Mouse (Mus musculus): ENCODE data around the gene St13. TPM values are rescaled to one million over a fixed set of nuclear protein-coding genes. Genes with fewer than 3 reads are reported as not detected.
"Not testable (repeated sequence)": the region's sequence is repeated elsewhere in the genome, so short reads cannot be mapped to it uniquely, and the experiment has no call there.

Gene St13
- polyA plus RNA-seq, 1 experiment from 2014 or later = 121 TPM

DNA sequence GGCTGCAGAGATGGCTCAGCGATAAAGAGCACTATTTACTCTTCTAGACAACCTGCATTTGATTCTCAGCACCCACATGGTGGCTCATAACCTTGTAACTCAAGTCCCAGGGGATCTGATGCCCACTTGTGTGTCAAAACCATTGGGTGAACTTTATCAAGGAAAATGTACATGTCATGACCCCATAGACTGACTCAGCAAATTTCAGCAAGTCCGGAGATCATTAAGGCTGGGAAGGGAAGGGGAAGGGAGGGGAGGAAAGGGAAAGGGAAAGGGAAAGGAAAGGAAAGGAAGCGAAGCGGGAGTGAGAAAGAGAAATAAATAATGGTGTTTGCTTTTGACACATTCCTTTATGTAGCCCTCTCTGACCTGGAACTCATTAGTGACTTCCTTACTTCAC lies 18.2 kb upstream of the St13 start:
- Histone ChIP-seq H3K27ac (ENCODE audit: low read length) (no peak overlapping the region), H3K4me2 (ENCODE audit: low read depth, low read length) (no peak overlapping the region), H3K9me3 (replicated peaks; ENCODE audit: control insufficient read depth, low read length) (no peaks in the 10 kb centered on the region), H3K4me3 (ENCODE audit: low read length) (no peak overlapping the region), H3K27me3 (ENCODE audit: control insufficient read depth, insufficient read depth, low read length) (no peaks in the 10 kb centered on the region), H3K9ac (ENCODE audit: low read length) (no peak overlapping the region), H3K36me3 (ENCODE audit: control insufficient read depth, insufficient read depth) (no peaks in the 10 kb centered on the region), H3K4me1 (ENCODE audit: control insufficient read depth, insufficient read depth, low read length) (peaks cover 4% of the 10 kb centered on the region)
- 77% methylated on average over 4 of the region's 4 CpGs for WGBS
- ATAC-seq (replicated peaks; ENCODE audit: extremely low read depth, insufficient read depth, low FRiP score) = no peak

DNA sequence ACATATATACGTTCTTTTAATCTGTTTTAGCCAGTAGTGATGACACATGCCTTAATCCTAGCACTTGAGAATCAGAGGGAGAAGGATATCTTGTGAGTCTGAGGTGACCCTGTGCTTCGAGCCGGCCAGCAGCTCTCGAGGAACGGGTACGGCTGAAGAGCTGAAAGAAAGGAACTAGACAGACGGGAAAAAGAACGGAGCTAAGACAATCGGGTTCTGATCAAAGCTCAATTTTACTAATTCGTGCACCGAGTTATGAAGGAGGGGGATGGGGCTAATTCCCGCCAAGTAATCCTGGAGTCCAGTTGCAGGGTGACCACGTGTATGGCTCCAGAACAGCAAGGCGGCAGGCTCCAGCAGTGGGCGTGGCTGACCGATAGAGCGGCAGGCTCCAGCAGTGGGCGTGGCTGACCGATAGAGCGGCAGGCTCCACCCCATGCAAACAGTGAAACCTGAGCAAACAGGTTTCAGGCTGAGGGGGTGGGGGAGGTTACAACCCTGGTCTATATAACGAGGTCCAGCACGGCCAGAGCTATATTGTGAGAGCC lies 17.0 kb upstream of the St13 start:
- WGBS = 3% methylated on average over 22 of the region's 22 CpGs
- H3K27me3 ChIP-seq (ENCODE audit: control insufficient read depth, insufficient read depth, low read length); H3K27ac ChIP-seq (ENCODE audit: low read length); H3K36me3 ChIP-seq (ENCODE audit: control insufficient read depth, insufficient read depth); H3K4me1 ChIP-seq (ENCODE audit: control insufficient read depth, insufficient read depth, low read length); H3K9me3 ChIP-seq (replicated peaks; ENCODE audit: control insufficient read depth, low read length): not testable (repeated sequence)
- peak overlapping the region; percentile 75 for H3K4me2 ChIP-seq (ENCODE audit: low read depth, low read length)
- peak; percentile 83 for ATAC-seq (replicated peaks; ENCODE audit: extremely low read depth, insufficient read depth, low FRiP score)
- H3K4me3 ChIP-seq (ENCODE audit: low read length) = peak overlapping the region; percentile 46
- H3K9ac ChIP-seq (ENCODE audit: low read length) = peak overlapping the region; percentile 52

DNA sequence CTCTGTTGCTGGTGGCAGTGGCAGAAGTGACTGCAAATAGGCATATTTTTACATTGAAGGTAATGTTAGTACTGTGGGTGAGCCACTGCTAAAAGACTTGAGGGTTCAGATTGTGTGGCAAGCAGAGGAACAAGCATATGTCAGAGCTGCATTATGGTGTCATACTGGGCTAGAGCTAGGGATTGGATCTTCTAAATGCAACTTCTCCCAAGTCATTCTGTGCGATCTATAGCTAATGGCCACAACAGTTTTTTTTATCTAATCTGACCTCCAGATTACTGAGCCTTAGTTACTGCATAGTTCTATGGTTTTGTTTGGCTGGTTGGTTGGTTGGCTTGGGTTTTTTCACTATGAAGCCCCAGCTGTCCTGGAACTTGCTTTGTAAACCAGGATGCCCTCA lies 8.3 kb upstream of the St13 start, which contains the start of gene Dnajb7:
Gene Dnajb7 (minus strand): TSS at position 101 of the 400 bp plus-strand sequence.
- 94% methylated on average over 1 of the region's 1 CpGs for WGBS
- no peak within 1 kb of the TSS for H3K4me3 ChIP-seq (ENCODE audit: low read length)
- no peaks in the 10 kb centered on the region for H3K36me3 ChIP-seq (ENCODE audit: control insufficient read depth, insufficient read depth)
- no peaks in the 10 kb centered on the region for H3K4me1 ChIP-seq (ENCODE audit: control insufficient read depth, insufficient read depth, low read length)
- H3K27ac ChIP-seq (ENCODE audit: low read length) = no peak within 1 kb of the TSS
- H3K27me3 ChIP-seq (ENCODE audit: control insufficient read depth, insufficient read depth, low read length) = no peaks in the 10 kb centered on the region
- H3K9me3 ChIP-seq (replicated peaks; ENCODE audit: control insufficient read depth, low read length) = no peaks in the 10 kb centered on the region
- H3K4me2 ChIP-seq (ENCODE audit: low read depth, low read length) = no peak within 1 kb of the TSS
- no peak for ATAC-seq (replicated peaks; ENCODE audit: extremely low read depth, insufficient read depth, low FRiP score)
- no peak within 1 kb of the TSS for H3K9ac ChIP-seq (ENCODE audit: low read length)

DNA sequence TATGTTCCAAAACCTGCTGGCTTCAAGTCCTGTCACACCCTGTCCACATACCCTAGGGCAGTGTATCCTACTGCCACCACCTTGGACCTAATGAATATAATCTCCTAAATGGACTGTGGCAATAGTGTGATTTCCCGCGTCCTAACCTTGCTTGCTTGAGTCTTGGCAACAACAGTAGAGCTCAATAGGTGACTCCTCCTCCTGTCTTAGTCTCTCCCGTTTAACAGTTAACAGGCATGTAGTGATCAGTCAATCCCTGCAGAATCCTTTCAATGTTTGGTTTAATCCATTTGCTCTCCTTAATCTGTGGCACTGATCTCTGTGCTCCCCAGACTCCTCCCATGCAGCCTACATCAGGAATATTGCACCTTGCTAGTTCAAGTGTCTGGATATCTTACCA lies 5.1 kb upstream of the St13 start:
- WGBS = 90% methylated on average over 3 of the region's 3 CpGs
- Histone ChIP-seq H3K4me2 (ENCODE audit: low read depth, low read length) (no peak overlapping the region), H3K4me1 (ENCODE audit: control insufficient read depth, insufficient read depth, low read length) (peaks cover 6% of the 10 kb centered on the region), H3K27me3 (ENCODE audit: control insufficient read depth, insufficient read depth, low read length) (no peaks in the 10 kb centered on the region), H3K9ac (ENCODE audit: low read length) (no peak overlapping the region), H3K4me3 (ENCODE audit: low read length) (no peak overlapping the region), H3K27ac (ENCODE audit: low read length) (no peak overlapping the region), H3K9me3 (replicated peaks; ENCODE audit: control insufficient read depth, low read length) (no peaks in the 10 kb centered on the region), H3K36me3 (ENCODE audit: control insufficient read depth, insufficient read depth) (no peaks in the 10 kb centered on the region)
- no peak for ATAC-seq (replicated peaks; ENCODE audit: extremely low read depth, insufficient read depth, low FRiP score)

DNA sequence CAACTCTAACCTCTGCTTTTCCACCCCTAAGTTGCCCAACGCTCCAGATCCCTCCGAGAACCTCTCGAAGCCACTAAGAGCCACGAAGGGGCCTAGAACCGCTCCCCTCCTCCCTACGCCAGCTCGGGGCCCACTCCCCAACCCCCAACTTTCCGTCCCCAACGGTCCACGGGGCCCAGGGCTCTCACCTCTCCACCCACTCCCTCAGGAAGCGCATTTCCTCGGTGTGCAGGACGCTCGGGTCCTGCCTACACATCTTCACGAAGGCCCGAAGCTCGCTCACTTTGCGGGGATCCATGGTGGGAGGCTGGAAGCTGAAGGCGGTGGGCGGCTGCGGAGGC lies 610 bp downstream of the St13 start:
- Histone ChIP-seq H3K4me2 (ENCODE audit: low read depth, low read length) (peak overlapping the region; percentile 82), H3K9ac (ENCODE audit: low read length) (peak overlapping the region; percentile 96), H3K9me3 (replicated peaks; ENCODE audit: control insufficient read depth, low read length) (no peaks in the 10 kb centered on the region), H3K27ac (ENCODE audit: low read length) (peak overlapping the region; percentile 97), H3K27me3 (ENCODE audit: control insufficient read depth, insufficient read depth, low read length) (no peaks in the 10 kb centered on the region), H3K36me3 (ENCODE audit: control insufficient read depth, insufficient read depth) (no peaks in the 10 kb centered on the region), H3K4me1 (ENCODE audit: control insufficient read depth, insufficient read depth, low read length) (peaks cover 15% of the 10 kb centered on the region), H3K4me3 (ENCODE audit: low read length) (peak overlapping the region; percentile 96)
- WGBS = under 1% methylated on average over 21 of the region's 21 CpGs
- no peak for ATAC-seq (replicated peaks; ENCODE audit: extremely low read depth, insufficient read depth, low FRiP score)

DNA sequence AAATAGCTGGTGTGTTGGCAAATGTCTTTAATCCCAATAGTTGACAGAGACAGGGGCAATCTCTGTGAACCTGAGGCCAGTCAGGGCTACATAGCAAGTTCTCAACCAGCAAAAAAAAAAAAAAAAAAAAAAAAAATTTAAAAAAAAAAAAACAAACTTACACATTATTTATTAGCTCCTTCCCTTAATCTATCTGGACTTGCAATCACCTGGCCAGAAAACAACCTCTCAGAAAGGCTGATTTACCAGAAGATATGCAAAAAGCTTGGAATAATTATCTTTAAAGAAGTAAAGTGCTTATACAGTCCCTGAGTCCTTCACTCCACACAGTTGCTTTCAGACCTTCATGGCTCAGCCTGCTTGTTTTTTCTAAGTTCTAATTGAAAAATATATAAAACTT lies 1.7 kb downstream of the St13 start:
- Histone ChIP-seq H3K9ac (ENCODE audit: low read length) (peak overlapping the region; percentile 96), H3K9me3 (replicated peaks; ENCODE audit: control insufficient read depth, low read length) (no peaks in the 10 kb centered on the region), H3K4me1 (ENCODE audit: control insufficient read depth, insufficient read depth, low read length) (peaks cover 15% of the 10 kb centered on the region), H3K4me3 (ENCODE audit: low read length) (peak overlapping the region; percentile 96), H3K27me3 (ENCODE audit: control insufficient read depth, insufficient read depth, low read length) (no peaks in the 10 kb centered on the region), H3K27ac (ENCODE audit: low read length) (peak overlapping the region; percentile 97; the same call in 1 of the 2 replicates), H3K4me2 (ENCODE audit: low read depth, low read length) (peak overlapping the region; percentile 82), H3K36me3 (ENCODE audit: control insufficient read depth, insufficient read depth) (no peaks in the 10 kb centered on the region)
- ATAC-seq (replicated peaks; ENCODE audit: extremely low read depth, insufficient read depth, low FRiP score) = no peak

DNA sequence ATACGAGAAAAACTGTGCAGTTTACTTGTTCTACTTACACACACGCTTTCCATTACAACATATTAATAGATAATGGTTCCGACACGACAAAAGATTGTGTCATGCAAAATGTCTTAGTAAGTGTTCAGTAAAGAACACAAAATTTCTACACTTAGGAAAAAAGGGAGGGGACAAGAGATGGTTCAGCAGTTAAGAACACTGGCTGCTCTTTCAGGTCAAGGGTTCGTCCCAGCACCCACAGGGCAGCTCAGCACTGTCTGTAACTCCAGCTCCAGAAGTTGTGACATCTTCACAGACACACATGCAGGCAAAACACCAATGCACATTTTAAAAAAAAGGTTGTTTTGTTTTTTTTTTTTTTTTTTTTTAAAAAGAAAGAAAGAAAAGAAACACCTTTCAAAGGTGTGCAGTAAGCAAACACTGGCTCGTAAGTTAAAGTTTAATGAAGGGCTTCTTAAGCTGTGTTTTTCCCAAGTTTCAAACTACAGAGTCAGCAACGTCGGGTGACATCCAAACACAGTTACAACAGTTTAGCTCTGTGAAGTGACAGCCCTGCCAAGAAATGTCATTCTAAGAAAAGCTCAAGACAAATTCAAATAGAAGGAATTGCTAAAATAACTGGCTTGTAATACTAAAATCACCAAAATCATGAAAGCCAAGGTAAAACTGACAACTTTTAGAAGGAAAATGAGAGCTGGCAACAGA lies 5.5 kb downstream of the St13 start:
- no peak overlapping the region for H3K9ac ChIP-seq (ENCODE audit: low read length)
- H3K4me2 ChIP-seq (ENCODE audit: low read depth, low read length) = no peak overlapping the region
- no peaks in the 10 kb centered on the region for H3K9me3 ChIP-seq (replicated peaks; ENCODE audit: control insufficient read depth, low read length)
- WGBS = 76% methylated on average over 8 of the region's 8 CpGs
- no peak for ATAC-seq (replicated peaks; ENCODE audit: extremely low read depth, insufficient read depth, low FRiP score)
- H3K27me3 ChIP-seq (ENCODE audit: control insufficient read depth, insufficient read depth, low read length) = no peaks in the 10 kb centered on the region
- peaks cover 4% of the 10 kb centered on the region for H3K36me3 ChIP-seq (ENCODE audit: control insufficient read depth, insufficient read depth)
- H3K4me3 ChIP-seq (ENCODE audit: low read length) = no peak overlapping the region
- no peak overlapping the region for H3K27ac ChIP-seq (ENCODE audit: low read length)
- peaks cover 10% of the 10 kb centered on the region for H3K4me1 ChIP-seq (ENCODE audit: control insufficient read depth, insufficient read depth, low read length)

DNA sequence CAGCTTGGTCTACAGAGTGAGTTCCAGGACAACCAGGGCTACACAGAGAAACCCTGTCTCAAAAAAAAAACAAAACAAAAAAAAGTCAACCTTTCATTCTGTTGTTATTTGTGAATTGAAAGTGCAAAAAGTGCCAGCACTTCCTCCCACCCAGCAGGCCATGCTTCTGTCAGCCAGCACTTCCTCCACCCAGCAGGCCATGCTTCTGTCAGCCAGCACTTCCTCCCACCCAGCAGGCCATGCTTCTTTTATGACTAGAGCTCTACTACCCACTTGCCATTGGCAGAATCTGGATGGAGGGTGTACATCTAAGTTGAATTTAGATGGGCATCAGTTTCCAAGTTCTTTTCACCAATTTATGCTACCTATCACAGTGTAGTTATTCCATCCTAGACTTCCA lies 6.9 kb downstream of the St13 start:
- Histone ChIP-seq H3K9me3 (replicated peaks; ENCODE audit: control insufficient read depth, low read length) (no peaks in the 10 kb centered on the region), H3K27ac (ENCODE audit: low read length) (no peak overlapping the region), H3K4me2 (ENCODE audit: low read depth, low read length) (no peak overlapping the region), H3K36me3 (ENCODE audit: control insufficient read depth, insufficient read depth) (peaks cover 12% of the 10 kb centered on the region), H3K4me1 (ENCODE audit: control insufficient read depth, insufficient read depth, low read length) (peaks cover 4% of the 10 kb centered on the region), H3K4me3 (ENCODE audit: low read length) (no peak overlapping the region), H3K9ac (ENCODE audit: low read length) (no peak overlapping the region), H3K27me3 (ENCODE audit: control insufficient read depth, insufficient read depth, low read length) (no peaks in the 10 kb centered on the region)
- ATAC-seq (replicated peaks; ENCODE audit: extremely low read depth, insufficient read depth, low FRiP score) = no peak

DNA sequence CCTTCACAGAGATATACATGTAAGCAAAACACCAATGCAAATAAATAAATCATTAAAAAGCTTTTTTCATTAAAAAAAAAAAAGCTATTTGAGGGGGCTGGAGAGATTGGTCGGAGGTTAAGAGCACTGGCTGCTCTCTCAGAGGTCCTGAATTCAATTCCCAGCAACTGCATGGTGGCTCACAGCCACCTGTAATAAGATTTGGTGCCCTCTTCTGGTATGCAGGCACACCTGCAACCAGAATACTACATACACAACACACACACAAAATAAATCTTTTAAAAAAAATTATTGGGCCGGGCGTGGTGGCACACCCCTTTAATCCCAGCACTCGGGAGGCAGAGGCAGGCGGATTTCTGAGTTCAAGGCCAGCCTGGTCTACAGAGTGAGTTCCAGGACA lies 13.6 kb downstream of the St13 start:
- Histone ChIP-seq H3K27me3 (ENCODE audit: control insufficient read depth, insufficient read depth, low read length) (no peaks in the 10 kb centered on the region), H3K27ac (ENCODE audit: low read length) (no peak overlapping the region), H3K4me3 (ENCODE audit: low read length) (no peak overlapping the region), H3K4me2 (ENCODE audit: low read depth, low read length) (no peak overlapping the region), H3K4me1 (ENCODE audit: control insufficient read depth, insufficient read depth, low read length) (no peaks in the 10 kb centered on the region), H3K9me3 (replicated peaks; ENCODE audit: control insufficient read depth, low read length) (no peaks in the 10 kb centered on the region), H3K9ac (ENCODE audit: low read length) (no peak overlapping the region), H3K36me3 (ENCODE audit: control insufficient read depth, insufficient read depth) (peaks cover 45% of the 10 kb centered on the region)
- no peak for ATAC-seq (replicated peaks; ENCODE audit: extremely low read depth, insufficient read depth, low FRiP score)
- 95% methylated on average over 5 of the region's 5 CpGs for WGBS
